Mouse (Mus musculus) MEL (cell line): ENCODE results near the gene Sass6. TPM values are rescaled to one million over a fixed set of nuclear protein-coding genes. Genes with fewer than 3 reads are reported as not detected.

Source experiments
- DNase-seq: peaks from one replicate; pipeline ENCODE4 v3.0.0; 2011; ENCODE audit warnings: low read depth, low spot score
- H3K27ac ChIP-seq: 2 replicates; pipeline ENCODE4 v1.5.1; 2012; ENCODE audit warnings: low read depth, mild to moderate bottlenecking, control low read depth, low read length, moderate library complexity; ENCODE audit not compliant: control insufficient read depth
- H3K27me3 ChIP-seq, 2 experiments: fragments of 150-350 bp in 1 of 2; sonication (generic) in 1 of 2; 2 replicates each; pipeline ENCODE4 v1.6.1; 2012; ENCODE audit warnings: low read length in 2 of 2, mild to moderate bottlenecking in 2 of 2, improper control_type of control experiment in 1 of 2, moderate library complexity in 1 of 2; ENCODE audit not compliant: insufficient read depth in 2 of 2, control insufficient read depth in 1 of 2
- H3K36me3 ChIP-seq, 2 experiments: 2 replicates each; pipeline ENCODE4 v1.6.1; 2012 to 2014; ENCODE audit warnings: low read length in 2 of 2, improper control_type of control experiment in 1 of 2, inconsistent platforms in 1 of 2, mild to moderate bottlenecking in 1 of 2; ENCODE audit not compliant: insufficient read depth in 2 of 2, control insufficient read depth in 1 of 2
- H3K4me1 ChIP-seq, 2 experiments: fragments of 150-350 bp in 1 of 2; sonication (generic) in 1 of 2; 2 replicates each; pipeline ENCODE4 v1.6.1; 2012; ENCODE audit warnings: low read length in 2 of 2, improper control_type of control experiment in 1 of 2, mild to moderate bottlenecking in 1 of 2; ENCODE audit not compliant: insufficient read depth in 2 of 2, control insufficient read depth in 1 of 2
- H3K4me3 ChIP-seq, 2 experiments: fragments of 150-350 bp in 1 of 2; sonication (generic) in 1 of 2; 2 replicates each; pipeline ENCODE4 v1.5.1; 2012; ENCODE audit warnings: low read depth in 2 of 2, low read length in 2 of 2, mild to moderate bottlenecking in 2 of 2, moderate library complexity in 2 of 2, control low read depth in 1 of 2, improper control_type of control experiment in 1 of 2; ENCODE audit not compliant: control insufficient read depth in 1 of 2, insufficient read depth in 1 of 2
- H3K79me2 ChIP-seq: 2 replicates; pipeline ENCODE4 v1.6.1; 2012; ENCODE audit warnings: mild to moderate bottlenecking, low read length, moderate library complexity; ENCODE audit not compliant: control insufficient read depth, poor library complexity, insufficient read depth
- H3K9ac ChIP-seq: 2 replicates; pipeline ENCODE4 v1.6.1; 2012; ENCODE audit warnings: low read depth, mild to moderate bottlenecking, control low read depth, low read length, moderate library complexity; ENCODE audit not compliant: control insufficient read depth, poor library complexity, severe bottlenecking
- H3K9me3 ChIP-seq: fragments of 150-350 bp; sonication (generic); replicated peaks from 2 replicates; pipeline ENCODE4 v1.6.1; 2012; ENCODE audit warnings: mild to moderate bottlenecking, low read length, improper control_type of control experiment, moderate library complexity; ENCODE audit not compliant: insufficient read depth
- BHLHE40 ChIP-seq: IDR thresholded peaks from 2 replicates; pipeline ENCODE4 v1.6.1; 2012; ENCODE audit warnings: low read depth, mild to moderate bottlenecking, inconsistent platforms, low read length, improper control_type of control experiment, borderline replicate concordance
- CHD1 ChIP-seq: IDR thresholded peaks from 2 replicates; pipeline ENCODE4 v1.6.1; 2012; ENCODE audit warnings: low read depth, mild to moderate bottlenecking, inconsistent platforms, low read length, improper control_type of control experiment
- E2F4 ChIP-seq: IDR thresholded peaks from 2 replicates; pipeline ENCODE4 v1.6.1; 2011; ENCODE audit warnings: low read depth, low read length, improper control_type of control experiment, borderline replicate concordance
- ELF1 ChIP-seq: IDR thresholded peaks from 2 replicates; pipeline ENCODE4 v1.6.1; 2014; ENCODE audit warnings: low read depth, mild to moderate bottlenecking, inconsistent platforms, low read length, improper control_type of control experiment, moderate library complexity
- EP300 ChIP-seq, 2 experiments: IDR thresholded peaks; 2 replicates each; pipeline ENCODE4 v1.6.1; 2011; ENCODE audit warnings: improper control_type of control experiment in 2 of 2, low read length in 2 of 2, low read depth in 1 of 2, mild to moderate bottlenecking in 1 of 2
- ETS1 ChIP-seq: IDR thresholded peaks from 2 replicates; pipeline ENCODE4 v1.6.1; 2012; ENCODE audit warnings: low read depth, mild to moderate bottlenecking, inconsistent platforms, low read length, improper control_type of control experiment, moderate library complexity
- GATA1 ChIP-seq: IDR thresholded peaks from 2 replicates; pipeline ENCODE4 v1.6.1; 2011; ENCODE audit warnings: low read depth, low read length, improper control_type of control experiment
- HCFC1 ChIP-seq: IDR thresholded peaks from 2 replicates; pipeline ENCODE4 v1.6.1; 2012; ENCODE audit warnings: low read depth, mild to moderate bottlenecking, inconsistent platforms, low read length, improper control_type of control experiment, moderate library complexity
- JUND ChIP-seq: IDR thresholded peaks from 2 replicates; pipeline ENCODE4 v1.6.1; 2011; ENCODE audit warnings: low read depth, mild to moderate bottlenecking, improper control_type of control experiment, low read length
- MAFK ChIP-seq: IDR thresholded peaks from 2 replicates; pipeline ENCODE4 v1.6.1; 2011; ENCODE audit warnings: low read depth, mild to moderate bottlenecking, low read length, improper control_type of control experiment, borderline replicate concordance
- MAX ChIP-seq: IDR thresholded peaks from 2 replicates; pipeline ENCODE4 v1.6.1; 2011; ENCODE audit warnings: low read length, improper control_type of control experiment
- MEF2A ChIP-seq: IDR thresholded peaks from 2 replicates; pipeline ENCODE4 v1.6.1; 2014; ENCODE audit warnings: low read depth, mild to moderate bottlenecking, inconsistent platforms, low read length, improper control_type of control experiment; ENCODE audit not compliant: poor library complexity, insufficient replicate concordance, severe bottlenecking; ENCODE audit errors: extremely low read depth
- MXI1 ChIP-seq: IDR thresholded peaks from 2 replicates; pipeline ENCODE4 v1.6.1; 2011; ENCODE audit warnings: mild to moderate bottlenecking, low read depth, low read length, improper control_type of control experiment
- MYB ChIP-seq: IDR thresholded peaks from 2 replicates; pipeline ENCODE4 v1.6.1; 2011; ENCODE audit warnings: mild to moderate bottlenecking, low read depth, low read length, improper control_type of control experiment
- MYC ChIP-seq: IDR thresholded peaks from 2 replicates; pipeline ENCODE4 v1.6.1; 2011; ENCODE audit warnings: low read depth, mild to moderate bottlenecking, low read length, improper control_type of control experiment, moderate library complexity
- NRF1 ChIP-seq: IDR thresholded peaks from 2 replicates; pipeline ENCODE4 v1.6.1; 2014; ENCODE audit warnings: low read depth, mild to moderate bottlenecking, inconsistent platforms, low read length, improper control_type of control experiment, moderate library complexity; ENCODE audit not compliant: poor library complexity, insufficient read depth, severe bottlenecking
- RCOR1 ChIP-seq: IDR thresholded peaks from 2 replicates; pipeline ENCODE4 v1.6.1; 2012; ENCODE audit warnings: low read depth, mild to moderate bottlenecking, inconsistent platforms, low read length, improper control_type of control experiment
- SIN3A ChIP-seq: IDR thresholded peaks from 2 replicates; pipeline ENCODE4 v1.6.1; 2012; ENCODE audit warnings: low read length, improper control_type of control experiment, inconsistent platforms
- SMC3 ChIP-seq: IDR thresholded peaks from 2 replicates; pipeline ENCODE4 v1.6.1; 2011; ENCODE audit warnings: low read depth, low read length, improper control_type of control experiment
- TAL1 ChIP-seq: IDR thresholded peaks from 2 replicates; pipeline ENCODE4 v1.6.1; 2012; ENCODE audit warnings: mild to moderate bottlenecking, inconsistent platforms, low read length, moderate library complexity, mixed read lengths
- TCF12 ChIP-seq: IDR thresholded peaks from 2 replicates; pipeline ENCODE4 v1.6.1; 2014; ENCODE audit warnings: low read depth, mild to moderate bottlenecking, inconsistent platforms, low read length, improper control_type of control experiment, moderate library complexity
- UBTF ChIP-seq: IDR thresholded peaks from 2 replicates; pipeline ENCODE4 v1.6.1; 2012; ENCODE audit warnings: low read depth, mild to moderate bottlenecking, inconsistent platforms, low read length, improper control_type of control experiment, moderate library complexity, borderline replicate concordance; ENCODE audit not compliant: insufficient read depth
- USF1 ChIP-seq: IDR thresholded peaks from 2 replicates; pipeline ENCODE4 v1.6.1; 2014; ENCODE audit warnings: low read depth, mild to moderate bottlenecking, inconsistent platforms, low read length, improper control_type of control experiment, moderate library complexity
- USF2 ChIP-seq, 2 experiments: IDR thresholded peaks; 2 replicates each; pipeline ENCODE4 v1.6.1; 2011 to 2012; ENCODE audit warnings: improper control_type of control experiment in 2 of 2, low read length in 2 of 2, borderline replicate concordance in 1 of 2, inconsistent platforms in 1 of 2, low read depth in 1 of 2, mild to moderate bottlenecking in 1 of 2; ENCODE audit not compliant: insufficient read depth in 1 of 2
- polyA plus RNA-seq, 2 experiments: library from polyadenylated mRNA; stranded (reverse) in 1 of 2; unstranded in 1 of 2; fragments of >175 nt in 1 of 2; fragments of >200 nt in 1 of 2; gene quantifications; 2 replicates each; pipeline versions ENCODE4 v1.2.1 to v1.2.4; 2012; ENCODE audit warnings: low replicate concordance in 2 of 2, low read depth in 1 of 2; ENCODE audit not compliant: insufficient read length in 2 of 2, insufficient read depth in 1 of 2, missing spikeins in 1 of 2
- total RNA-seq: library from RNA; depleted of rRNA; stranded (reverse); fragments of 300-350 nt; gene quantifications from 2 replicates; pipeline ENCODE4 v1.2.3, GENCODE M21; 2012

Gene Sass6
- total and polyA plus RNA-seq, 3 experiments: 8.5 to 15.4 TPM; not detected in 1

GRCm38 (mm10) chr3:116562408-116563094, 32.2 kb upstream of the Sass6 start, which contains the start of gene Lrrc39:
Gene Lrrc39, plus strand, starts transcription at chr3:116562973.
- Histone ChIP-seq H3K4me3 (peak within 1 kb of the TSS; percentile 30 to 40), H3K79me2 (no peaks in the 10 kb centered on the region), H3K27me3 (no peaks in the 10 kb centered on the region), H3K36me3 (peaks cover 0 to 9% of the 10 kb centered on the region in 2 experiments; a peak in 2 of 4 replicates), H3K4me1 (peaks cover 0 to 11% of the 10 kb centered on the region in 2 experiments; a peak in 2 of 4 replicates), H3K27ac (0 out of 2 replicates have a peak within 1 kb of the TSS, but pooled peaks have one; percentile 2), H3K9me3 (no peaks in the 10 kb centered on the region), H3K9ac (peak within 1 kb of the TSS; percentile 28; the same call in 1 of the 2 replicates)
- DNase-seq: peak; percentile 80
- TF ChIP-seq E2F4: no peak
- TF ChIP-seq UBTF: no peak
- TF ChIP-seq SIN3A: peak; percentile 69
- peak; percentile 76 to 87 for TF ChIP-seq EP300 (IDR thresholded peaks at IDR 0.05; ENCODE audit: low read depth in 1 of 2, low read length in 2 of 2)
- TF ChIP-seq ELF1: peak; percentile 42; the same call in 1 of the 2 replicates
- TF ChIP-seq GATA1: peak; percentile 92
- no peak for TF ChIP-seq SMC3
- peak; percentile 67 to 89; a peak in 3 of 4 replicates for TF ChIP-seq USF2 (IDR thresholded peaks at IDR 0.05; ENCODE audit: borderline replicate concordance in 1 of 2, insufficient read depth in 1 of 2, low read depth in 1 of 2, low read length in 2 of 2)
- TF ChIP-seq RCOR1: peak; percentile 54; the same call in 1 of the 2 replicates
- TF ChIP-seq TCF12: peak; percentile 87
- 0 out of 2 replicates have a peak, but pooled peaks have one; percentile 51 for TF ChIP-seq MYC
- peak; percentile 87 for TF ChIP-seq MAX
- TF ChIP-seq HCFC1: 0 out of 2 replicates have a peak, but pooled peaks have one; percentile 43
- peak; percentile 69 for TF ChIP-seq MXI1
- peak; percentile 98 for TF ChIP-seq USF1
- no peak for TF ChIP-seq NRF1
- TF ChIP-seq MEF2A: peak; percentile 98
- TF ChIP-seq CHD1: no peak
- peak; percentile 91 for TF ChIP-seq ETS1
- TF ChIP-seq JUND: no peak
- TF ChIP-seq MAFK: peak; percentile 32; the same call in 1 of the 2 replicates
- TF ChIP-seq TAL1: peak; percentile 81
- TF ChIP-seq MYB: no peak
- peak; percentile 96 for TF ChIP-seq BHLHE40
